Mouse (Mus musculus): ENCODE results near the gene Tubb4a.

The Tubb4a gene

DNA sequence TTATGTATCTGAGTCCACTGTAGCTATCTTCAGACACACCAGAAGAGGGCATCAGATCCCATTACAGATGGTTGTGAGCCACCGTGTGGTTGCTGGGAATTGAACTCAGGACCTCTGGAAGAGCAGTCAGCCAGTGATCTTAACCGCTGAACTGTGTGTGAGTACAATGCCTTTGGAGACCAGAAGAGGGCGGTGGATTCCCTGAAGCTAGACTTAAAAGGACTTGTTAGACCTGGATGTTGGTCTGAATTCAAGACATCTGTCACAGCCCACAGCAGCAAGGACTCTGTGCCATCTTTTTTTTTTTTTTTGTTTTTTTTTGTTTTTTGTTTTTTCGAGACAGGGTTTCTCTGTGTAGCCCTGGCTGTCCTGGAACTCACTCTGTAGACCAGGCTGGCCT is 35.9 kb downstream of the Tubb4a start:
- DNase-seq = peak in 1 of 2 experiments; percentile 36

DNA sequence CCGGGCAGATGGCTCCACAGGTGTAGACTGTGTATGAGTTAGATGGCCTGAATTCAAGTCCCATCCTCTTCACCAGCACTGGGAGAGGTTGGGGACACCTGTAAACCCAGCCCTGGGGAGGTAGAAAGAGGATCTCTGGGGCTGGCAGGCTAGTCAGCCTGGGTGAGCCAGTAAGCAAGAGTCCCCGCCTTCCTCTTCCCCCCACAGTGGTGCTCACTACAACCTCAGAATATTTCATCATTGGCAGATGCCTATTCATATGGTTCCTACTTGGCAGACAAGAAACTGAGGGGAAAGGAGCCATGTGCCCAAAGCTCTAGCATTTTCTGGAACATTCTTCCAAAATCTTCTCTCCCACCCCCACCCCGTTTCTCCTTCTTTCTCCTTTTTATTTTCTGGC is 38.8 kb downstream of the Tubb4a start:
- no peak for DNase-seq

DNA sequence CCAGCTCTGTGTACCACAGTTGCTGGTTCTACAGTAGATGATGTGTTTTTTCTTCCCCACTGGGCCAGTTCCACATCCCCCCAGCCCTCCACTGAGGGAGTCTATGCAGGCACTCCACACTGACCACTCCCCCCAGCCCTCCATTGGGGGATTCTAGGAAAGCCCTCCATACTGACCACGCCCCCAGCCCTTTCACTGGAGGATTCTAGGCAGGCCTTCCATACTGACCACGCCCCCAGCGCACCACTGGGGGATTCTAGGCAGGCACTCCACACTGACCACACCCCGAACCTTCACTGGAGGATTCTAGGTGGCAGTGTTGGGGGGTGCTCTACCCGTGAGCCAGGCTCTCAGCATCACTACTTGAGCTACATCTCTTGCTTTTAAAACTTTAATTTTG is 40.2 kb downstream of the Tubb4a start:
- peak; percentile 13 to 15 for DNase-seq

DNA sequence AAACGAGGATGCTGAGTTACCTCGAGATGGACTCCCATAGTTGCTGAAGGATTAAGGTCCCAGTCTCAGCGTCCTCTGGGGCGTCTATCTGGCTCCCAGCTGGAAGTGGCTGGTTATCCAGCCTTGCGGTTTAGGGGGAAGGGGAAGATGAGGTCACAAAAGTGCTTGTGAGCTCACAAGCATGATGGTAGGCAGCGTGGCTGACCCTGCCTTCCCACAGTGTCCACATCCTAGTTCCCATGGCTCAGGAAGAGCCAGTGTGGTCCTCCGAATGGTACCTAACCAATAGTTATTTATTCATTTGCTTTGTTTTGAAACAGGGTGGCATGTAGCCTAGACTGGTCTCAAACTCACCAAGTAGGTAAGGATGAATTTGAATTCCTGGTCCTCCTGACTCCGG is 46.0 kb downstream of the Tubb4a start, which contains the start of gene Slc25a41:
Gene Slc25a41, minus strand, starts transcription at position 101 of the 400 bp plus-strand sequence.
- DNase-seq = no peak

DNA sequence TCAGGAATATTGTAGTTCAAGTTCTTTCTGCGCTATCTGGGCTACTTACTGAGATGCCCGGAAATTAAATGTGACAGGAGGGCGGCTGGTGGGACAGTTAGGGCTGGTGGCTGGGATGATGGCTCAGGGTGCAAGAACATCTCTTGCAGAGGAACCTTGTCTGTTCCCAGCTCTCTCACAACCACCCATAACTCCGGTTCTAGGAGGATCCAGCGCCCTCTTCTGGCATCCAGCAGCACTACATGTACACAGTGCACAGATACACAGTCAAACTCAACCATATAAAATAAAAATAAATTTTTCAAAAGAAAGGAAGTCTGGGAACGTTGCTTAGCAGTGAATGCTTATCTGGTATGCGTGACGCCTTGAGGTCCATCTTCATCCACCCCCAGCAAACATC is 48.6 kb downstream of the Tubb4a start:
- DNase-seq = peak in 1 of 2 experiments; percentile 27

DNA sequence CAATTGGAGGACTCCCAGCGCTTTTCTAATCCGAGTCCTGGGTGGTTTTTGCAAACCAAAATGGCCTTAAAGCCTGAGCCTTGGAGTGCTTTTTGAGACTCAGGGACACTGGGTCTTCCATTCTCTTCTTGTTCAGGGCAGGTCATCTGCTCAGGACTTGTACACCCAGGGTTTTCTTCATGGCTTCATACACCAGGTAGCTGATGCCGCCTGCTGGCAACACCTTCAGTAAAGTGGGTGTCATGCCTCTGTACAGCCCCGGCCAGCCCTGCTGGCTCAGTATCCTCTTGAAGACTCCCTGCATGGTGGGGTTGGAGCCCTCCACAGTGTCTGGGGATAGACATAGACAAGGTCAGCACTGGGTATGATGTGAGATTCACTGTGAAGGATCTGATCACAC is 54.7 kb downstream of the Tubb4a start:
- DNase-seq = no peak

DNA sequence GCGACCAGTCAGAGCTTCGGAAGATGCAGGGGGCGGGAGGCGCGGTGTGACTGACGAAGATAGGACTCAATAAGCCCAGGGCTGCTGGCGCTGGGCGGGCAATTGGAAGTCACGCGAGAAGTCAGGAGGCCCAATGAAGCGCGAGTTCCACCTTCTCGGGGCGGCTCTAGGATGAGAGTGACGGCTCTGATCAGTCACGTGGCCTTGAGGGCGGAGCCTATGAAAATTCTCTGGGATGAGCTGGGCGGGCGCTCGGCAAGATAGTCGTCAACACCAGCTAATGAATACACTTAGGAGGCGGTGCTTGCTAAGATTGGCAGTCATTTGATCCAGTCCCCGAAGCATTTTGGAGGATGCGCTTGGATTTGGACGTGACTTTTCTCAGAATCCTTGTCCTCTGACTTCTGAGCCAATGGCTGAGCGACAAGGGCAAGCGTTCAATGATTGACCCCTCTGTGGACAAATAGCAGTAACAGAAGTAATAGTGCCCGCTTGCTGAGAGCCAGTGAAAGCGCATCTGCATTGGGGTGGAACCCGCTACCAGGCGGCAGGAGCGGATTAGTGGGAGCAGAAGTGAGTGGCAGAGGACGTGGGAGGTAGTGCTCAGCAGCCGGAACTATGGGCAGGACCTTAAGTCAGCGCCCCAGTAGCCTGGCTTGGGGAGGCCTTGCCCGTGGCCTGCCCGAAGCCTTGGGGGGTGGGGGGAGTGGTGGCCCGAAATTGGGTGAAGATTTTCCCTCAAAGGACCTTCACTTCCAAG is 55.7 kb downstream of the Tubb4a start:
- peak; percentile 100 for DNase-seq

DNA sequence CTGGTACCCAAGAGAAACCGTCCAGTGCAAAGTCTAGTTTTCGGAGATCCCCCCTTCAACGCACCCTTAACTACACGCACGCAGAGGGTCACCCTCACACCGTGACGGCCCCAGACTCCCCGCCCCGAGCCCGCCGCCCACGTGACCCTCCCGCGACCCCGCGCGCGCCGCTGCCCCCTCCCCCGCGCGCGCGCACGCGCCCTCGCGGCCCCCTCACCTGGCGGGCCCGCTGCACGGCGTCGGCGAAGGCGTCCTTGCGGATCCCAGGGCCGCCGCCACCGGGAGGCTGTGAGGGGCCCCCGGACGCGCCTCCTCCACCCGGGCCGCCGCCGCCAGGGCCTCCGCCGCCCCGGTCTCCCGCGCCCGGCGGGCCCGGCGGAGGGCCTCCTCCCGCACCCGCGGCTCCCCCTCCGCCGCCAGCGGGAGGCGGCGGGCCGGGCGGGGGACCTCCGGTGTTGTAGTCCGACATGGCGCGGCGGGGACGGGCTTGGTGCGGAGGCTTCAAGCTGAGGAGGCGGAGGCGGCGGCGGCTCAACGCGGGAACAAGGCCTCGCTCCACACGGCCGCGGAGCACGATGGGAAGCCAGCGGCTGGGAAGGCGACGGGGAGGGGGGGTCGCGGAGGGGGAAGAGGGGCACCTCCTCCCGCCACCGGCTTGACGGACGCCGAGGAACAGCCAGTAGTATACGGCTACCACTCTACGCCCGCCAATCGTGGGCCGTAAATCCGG is 56.5 kb downstream of the Tubb4a start, which contains the start of gene Khsrp:
Gene Khsrp, minus strand, starts transcription at position 592 of the 730 bp plus-strand sequence.
- DNase-seq = peak; percentile 28 to 52

All from kidney, postnatal 36 days (tissue).